Mouse (Mus musculus) kidney, embryonic 15.5 days (tissue): ENCODE data around the gene Whrn. TPM values are rescaled to one million over a fixed set of nuclear protein-coding genes. Genes with fewer than 3 reads are reported as not detected.

Source experiments
- ATAC-seq: fragments of 200-750 bp; cut with Nextera tagmentation; replicated peaks from 2 replicates; pipeline ENCODE4 v1.8.0; 2017; ENCODE audit warnings: moderate TSS enrichment; ENCODE audit not compliant: low FRiP score
- H3K27ac ChIP-seq: fragments of 300-500 bp; sonication (generic); 2 replicates; pipeline ENCODE4 v1.5.1; 2015; ENCODE audit warnings: mild to moderate bottlenecking, inconsistent platforms
- H3K27me3 ChIP-seq: fragments of 300-500 bp; sonication (generic); 2 replicates; pipeline ENCODE4 v1.6.1; 2015; ENCODE audit warnings: inconsistent platforms
- H3K36me3 ChIP-seq: fragments of 300-500 bp; sonication (generic); 2 replicates; pipeline ENCODE4 v1.6.1; 2015; ENCODE audit warnings: inconsistent platforms
- H3K4me1 ChIP-seq: fragments of 300-500 bp; sonication (generic); 2 replicates; pipeline ENCODE4 v1.6.1; 2015; ENCODE audit warnings: inconsistent platforms
- H3K4me2 ChIP-seq: fragments of 300-500 bp; sonication (generic); 2 replicates; pipeline ENCODE4 v1.6.1; 2015; ENCODE audit warnings: moderate library complexity, mild to moderate bottlenecking, inconsistent platforms
- H3K4me3 ChIP-seq: fragments of 300-500 bp; sonication (generic); replicated peaks from 2 replicates; pipeline ENCODE4 v1.5.1; 2015; ENCODE audit warnings: mild to moderate bottlenecking, inconsistent platforms
- H3K9ac ChIP-seq: fragments of 300-500 bp; sonication (generic); 2 replicates; pipeline ENCODE4 v1.6.1; 2015; ENCODE audit warnings: mild to moderate bottlenecking, inconsistent platforms
- H3K9me3 ChIP-seq: fragments of 300-500 bp; sonication (generic); replicated peaks from 2 replicates; pipeline ENCODE4 v1.6.1; 2016; ENCODE audit warnings: inconsistent platforms
- WGBS: fragments of 180-500 bp; shearing (Covaris S2); methylation state at CpG from one replicate; pipeline ENCODE4 v1.1.7; 2015; ENCODE audit warnings: mixed read lengths; 5-methylcytosine and 5-hydroxymethylcytosine counted together
- polyA plus RNA-seq: library from polyadenylated mRNA; unstranded; fragments of >200 nt; fragmentation: Nextera tagmentation; extraction: Ambion mirVana; gene quantifications from 2 replicates; pipeline ENCODE4 v1.2.1, GENCODE M21; 2015

The Whrn gene
- 5.1 and 6.1 TPM in 2 replicates for polyA plus RNA-seq

- Histone ChIP-seq H3K4me3 (peak within 1 kb of the TSS; percentile 70), H3K27ac (0 out of 2 replicates have a peak within 1 kb of the TSS, but pooled peaks have one; percentile 2), H3K9me3 (no peaks in the 10 kb centered on the region), H3K27me3 (peaks cover 31% of the 10 kb centered on the region), H3K36me3 (no peaks in the 10 kb centered on the region), H3K9ac (peak within 1 kb of the TSS; percentile 63), H3K4me1 (peaks cover 36% of the 10 kb centered on the region), H3K4me2 (peak within 1 kb of the TSS; percentile 98)
- WGBS: 1% methylated on average over 32 of the region's 34 CpGs
- ATAC-seq: peak; percentile 77
Observed at GRCm38 (mm10) chr4:63495915-63496278, at the start of gene Whrn. Whrn (minus strand) TSS chr4:63495991.

- H3K27me3 ChIP-seq: no peaks in the 10 kb centered on the region
- H3K27ac ChIP-seq: peak overlapping the region; percentile 91
- peak overlapping the region; percentile 80 for H3K4me3 ChIP-seq
- H3K9ac ChIP-seq: peak overlapping the region; percentile 89
- H3K4me2 ChIP-seq: peak overlapping the region; percentile 75
- peaks cover 34% of the 10 kb centered on the region for H3K4me1 ChIP-seq
- H3K36me3 ChIP-seq: peaks cover 18% of the 10 kb centered on the region
- WGBS: 17% methylated on average over 26 of the region's 26 CpGs
- no peak for ATAC-seq
- no peaks in the 10 kb centered on the region for H3K9me3 ChIP-seq
Observed at GRCm38 (mm10) chr4:63545231-63545958, 49.6 kb upstream of the Whrn start.

- peak within 1 kb of the TSS; percentile 89 for H3K9ac ChIP-seq
- H3K27ac ChIP-seq: peak within 1 kb of the TSS; percentile 91
- peaks cover 34% of the 10 kb centered on the region for H3K4me1 ChIP-seq
- H3K4me3 ChIP-seq: peak within 1 kb of the TSS; percentile 80
- H3K36me3 ChIP-seq: peaks cover 16% of the 10 kb centered on the region
- 2% methylated on average over 47 of the region's 57 CpGs for WGBS
- H3K9me3 ChIP-seq: no peaks in the 10 kb centered on the region
- H3K27me3 ChIP-seq: no peaks in the 10 kb centered on the region
- ATAC-seq: peak; percentile 96
- H3K4me2 ChIP-seq: peak within 1 kb of the TSS; percentile 75
Observed at GRCm38 (mm10) chr4:63544494-63545230, 48.9 kb upstream of the Whrn start, which contains the start of gene Atp6v1g1. Atp6v1g1 (plus strand) TSS chr4:63544772.

GRCm38 (mm10) chr4:63543746-63544493 is 48.1 kb upstream of the Whrn start:
- no peaks in the 10 kb centered on the region for H3K9me3 ChIP-seq
- ATAC-seq: peak; percentile 62
- peaks cover 9% of the 10 kb centered on the region for H3K36me3 ChIP-seq
- peak overlapping the region; percentile 80 for H3K4me3 ChIP-seq
- peaks cover 34% of the 10 kb centered on the region for H3K4me1 ChIP-seq
- no peaks in the 10 kb centered on the region for H3K27me3 ChIP-seq
- peak overlapping the region; percentile 75 for H3K4me2 ChIP-seq
- WGBS: 43% methylated on average over 10 of the region's 10 CpGs
- H3K27ac ChIP-seq: peak overlapping the region; percentile 80
- H3K9ac ChIP-seq: no peak overlapping the region

- no peaks in the 10 kb centered on the region for H3K9me3 ChIP-seq
- H3K9ac ChIP-seq: no peak overlapping the region
- 50% methylated on average over 2 of the region's 2 CpGs for WGBS
- no peak for ATAC-seq
- no peak overlapping the region for H3K4me2 ChIP-seq
- H3K27me3 ChIP-seq: no peaks in the 10 kb centered on the region
- no peaks in the 10 kb centered on the region for H3K36me3 ChIP-seq
- H3K4me1 ChIP-seq: peaks cover 27% of the 10 kb centered on the region
- H3K27ac ChIP-seq: no peak overlapping the region
- H3K4me3 ChIP-seq: no peak overlapping the region
Observed at GRCm38 (mm10) chr4:63542209-63542608, 46.4 kb upstream of the Whrn start.

GRCm38 (mm10) chr4:63537602-63538001 is 41.8 kb upstream of the Whrn start:
- Histone ChIP-seq H3K4me3 (no peak overlapping the region), H3K9me3 (no peaks in the 10 kb centered on the region), H3K27me3 (no peaks in the 10 kb centered on the region), H3K27ac (no peak overlapping the region), H3K9ac (no peak overlapping the region), H3K4me2 (no peak overlapping the region), H3K36me3 (no peaks in the 10 kb centered on the region), H3K4me1 (no peaks in the 10 kb centered on the region)
- no peak for ATAC-seq
- WGBS: 88% methylated on average over 4 of the region's 4 CpGs

GRCm38 (mm10) chr4:63530409-63530808 is 34.6 kb upstream of the Whrn start:
- 69% methylated on average over 7 of the region's 7 CpGs for WGBS
- no peak overlapping the region for H3K4me3 ChIP-seq
- no peak for ATAC-seq
- no peaks in the 10 kb centered on the region for H3K9me3 ChIP-seq
- H3K9ac ChIP-seq: no peak overlapping the region
- no peak overlapping the region for H3K27ac ChIP-seq
- H3K36me3 ChIP-seq: no peaks in the 10 kb centered on the region
- H3K4me2 ChIP-seq: no peak overlapping the region
- no peaks in the 10 kb centered on the region for H3K4me1 ChIP-seq
- no peaks in the 10 kb centered on the region for H3K27me3 ChIP-seq

- H3K4me2 ChIP-seq: no peak overlapping the region
- 52% methylated on average over 6 of the region's 6 CpGs for WGBS
- no peak overlapping the region for H3K27ac ChIP-seq
- H3K4me3 ChIP-seq: no peak overlapping the region
- H3K9ac ChIP-seq: no peak overlapping the region
- no peaks in the 10 kb centered on the region for H3K4me1 ChIP-seq
- H3K27me3 ChIP-seq: no peaks in the 10 kb centered on the region
- no peaks in the 10 kb centered on the region for H3K36me3 ChIP-seq
- no peaks in the 10 kb centered on the region for H3K9me3 ChIP-seq
- ATAC-seq: 0 out of 2 replicates have a peak, but pooled peaks have one; percentile 40
Observed at GRCm38 (mm10) chr4:63528946-63529345, 33.2 kb upstream of the Whrn start.

- H3K27me3 ChIP-seq: no peaks in the 10 kb centered on the region
- no peak overlapping the region for H3K4me2 ChIP-seq
- no peak overlapping the region for H3K9ac ChIP-seq
- no peaks in the 10 kb centered on the region for H3K9me3 ChIP-seq
- H3K4me1 ChIP-seq: no peaks in the 10 kb centered on the region
- H3K4me3 ChIP-seq: no peak overlapping the region
- H3K36me3 ChIP-seq: no peaks in the 10 kb centered on the region
- no peak overlapping the region for H3K27ac ChIP-seq
- no peak for ATAC-seq
- WGBS: 80% methylated on average over 8 of the region's 8 CpGs
Observed at GRCm38 (mm10) chr4:63525514-63525913, 29.7 kb upstream of the Whrn start.

- H3K36me3 ChIP-seq: no peaks in the 10 kb centered on the region
- no peaks in the 10 kb centered on the region for H3K9me3 ChIP-seq
- WGBS: 76% methylated on average over 2 of the region's 2 CpGs
- no peaks in the 10 kb centered on the region for H3K4me1 ChIP-seq
- no peak overlapping the region for H3K4me3 ChIP-seq
- no peak overlapping the region for H3K27ac ChIP-seq
- H3K27me3 ChIP-seq: no peaks in the 10 kb centered on the region
- no peak overlapping the region for H3K4me2 ChIP-seq
- H3K9ac ChIP-seq: no peak overlapping the region
- no peak for ATAC-seq
Observed at GRCm38 (mm10) chr4:63521813-63522419, 26.1 kb upstream of the Whrn start.

GRCm38 (mm10) chr4:63515021-63515420 is 19.2 kb upstream of the Whrn start:
- WGBS: 71% methylated on average over 5 of the region's 5 CpGs
- no peaks in the 10 kb centered on the region for H3K36me3 ChIP-seq
- no peak overlapping the region for H3K4me3 ChIP-seq
- H3K4me1 ChIP-seq: no peaks in the 10 kb centered on the region
- H3K27ac ChIP-seq: no peak overlapping the region
- no peak for ATAC-seq
- no peaks in the 10 kb centered on the region for H3K27me3 ChIP-seq
- H3K9ac ChIP-seq: no peak overlapping the region
- H3K9me3 ChIP-seq: no peaks in the 10 kb centered on the region
- H3K4me2 ChIP-seq: no peak overlapping the region
